Mouse (Mus musculus) frontal cortex, adult (tissue): ENCODE results near the gene Atp11c.

Experiments used
- ATAC-seq: cut with Nextera tagmentation; 2 replicates; pipeline ENCODE4 v1.9.2; 2017; ENCODE audit warnings: mild to moderate bottlenecking, moderate library complexity, mixed read lengths; ENCODE audit not compliant: low TSS enrichment

Atp11c gene

DNA sequence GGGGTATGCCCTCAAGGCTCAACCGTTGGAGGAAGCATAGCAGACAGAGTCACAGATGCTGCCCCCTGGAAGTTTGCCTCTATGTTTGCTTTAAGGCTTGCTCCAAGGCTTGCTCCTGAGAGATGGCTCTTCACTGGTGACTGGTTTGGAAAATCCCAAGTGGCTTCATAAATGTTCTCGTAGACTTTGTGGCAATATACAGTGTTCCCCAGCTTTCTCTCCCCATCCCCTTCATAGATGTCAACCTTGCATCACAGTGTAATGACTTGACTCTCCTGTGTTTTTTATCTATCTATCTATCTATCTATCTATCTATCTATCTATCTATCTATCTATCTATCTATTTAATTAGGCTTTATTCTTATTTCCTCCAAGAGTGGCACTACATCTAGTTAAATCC is at the start of gene Atp11c:
Atp11c (minus strand) TSS at position 101 of the 400 bp plus-strand sequence.
- ATAC-seq = no peak

DNA sequence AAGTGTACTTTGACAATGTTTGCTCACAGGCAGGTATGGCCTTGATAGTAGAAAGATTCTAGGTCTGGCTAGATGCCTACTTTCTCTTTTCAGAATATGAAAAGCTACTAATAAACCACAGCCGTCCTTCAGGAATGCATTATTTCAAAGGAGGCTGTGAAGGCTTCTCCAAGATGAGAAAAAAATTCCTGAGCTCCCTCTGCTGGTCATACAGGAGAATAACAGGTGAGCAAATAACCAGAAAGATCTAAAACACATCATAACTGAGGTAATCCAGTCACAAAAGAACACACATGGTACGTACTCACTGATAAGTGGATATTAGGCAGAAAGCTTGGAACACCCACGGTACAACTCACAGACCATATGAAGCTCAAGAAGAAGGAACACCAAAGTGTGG is 16.7 kb upstream of the Atp11c start:
- peak; percentile 77 for ATAC-seq

DNA sequence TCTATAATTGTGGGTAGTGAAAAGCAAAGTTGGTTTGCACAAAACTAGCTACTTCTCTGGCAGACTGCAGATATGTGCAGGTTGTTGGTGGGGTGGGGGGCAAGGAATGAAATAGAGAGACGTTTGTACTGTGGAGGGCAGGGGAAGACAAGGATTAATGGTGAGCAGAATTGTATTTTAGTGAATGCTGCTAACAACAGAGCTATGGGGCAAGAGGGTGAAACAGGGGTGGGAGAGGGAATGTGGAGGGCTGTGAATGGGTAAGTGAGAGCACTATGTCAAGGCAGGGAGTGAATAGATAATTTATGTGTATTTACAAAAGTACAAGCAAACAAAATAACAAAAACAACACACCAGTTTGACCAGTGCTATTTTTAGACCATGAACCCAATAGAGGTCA is 22.0 kb downstream of the Atp11c start:
- no peak for ATAC-seq

DNA sequence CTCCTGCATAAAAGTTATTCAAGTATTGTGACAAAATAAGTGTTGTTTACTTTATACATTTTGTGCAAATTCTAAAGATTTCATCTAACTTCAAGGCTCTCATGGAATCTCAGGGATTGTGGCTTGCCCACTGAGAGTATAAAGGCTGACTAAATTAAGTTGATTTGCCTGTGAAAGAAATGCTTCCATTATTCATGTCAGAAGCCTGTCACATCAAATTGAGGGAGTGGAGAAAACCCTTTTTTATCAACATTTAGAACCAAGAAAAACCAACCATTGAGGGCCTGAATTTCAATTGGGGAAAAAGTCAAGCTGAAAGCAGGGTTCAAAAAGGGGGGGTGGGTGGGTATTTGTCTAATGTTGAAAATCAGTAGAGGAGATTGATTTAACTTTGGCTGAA is 23.5 kb downstream of the Atp11c start:
- ATAC-seq = no peak

DNA sequence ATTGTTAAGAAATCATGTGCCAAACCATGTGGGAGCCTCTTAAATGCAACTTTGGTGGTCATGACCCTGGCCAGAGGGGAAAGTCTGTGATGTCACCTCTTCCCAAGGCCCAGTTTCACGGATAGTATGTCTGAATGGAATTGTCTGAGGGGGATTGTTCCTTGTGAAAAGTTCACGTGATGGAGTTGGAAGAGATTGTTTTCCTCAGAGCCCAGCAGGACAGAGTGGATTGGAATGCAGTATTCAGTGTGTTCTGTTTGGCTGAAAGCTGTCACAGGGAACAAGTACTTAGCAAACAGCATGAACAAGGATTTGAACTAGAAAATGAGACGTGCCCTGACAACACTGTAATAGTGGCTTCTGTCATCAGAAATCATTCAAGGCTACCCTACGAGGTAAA is 37.3 kb downstream of the Atp11c start:
- no peak for ATAC-seq

DNA sequence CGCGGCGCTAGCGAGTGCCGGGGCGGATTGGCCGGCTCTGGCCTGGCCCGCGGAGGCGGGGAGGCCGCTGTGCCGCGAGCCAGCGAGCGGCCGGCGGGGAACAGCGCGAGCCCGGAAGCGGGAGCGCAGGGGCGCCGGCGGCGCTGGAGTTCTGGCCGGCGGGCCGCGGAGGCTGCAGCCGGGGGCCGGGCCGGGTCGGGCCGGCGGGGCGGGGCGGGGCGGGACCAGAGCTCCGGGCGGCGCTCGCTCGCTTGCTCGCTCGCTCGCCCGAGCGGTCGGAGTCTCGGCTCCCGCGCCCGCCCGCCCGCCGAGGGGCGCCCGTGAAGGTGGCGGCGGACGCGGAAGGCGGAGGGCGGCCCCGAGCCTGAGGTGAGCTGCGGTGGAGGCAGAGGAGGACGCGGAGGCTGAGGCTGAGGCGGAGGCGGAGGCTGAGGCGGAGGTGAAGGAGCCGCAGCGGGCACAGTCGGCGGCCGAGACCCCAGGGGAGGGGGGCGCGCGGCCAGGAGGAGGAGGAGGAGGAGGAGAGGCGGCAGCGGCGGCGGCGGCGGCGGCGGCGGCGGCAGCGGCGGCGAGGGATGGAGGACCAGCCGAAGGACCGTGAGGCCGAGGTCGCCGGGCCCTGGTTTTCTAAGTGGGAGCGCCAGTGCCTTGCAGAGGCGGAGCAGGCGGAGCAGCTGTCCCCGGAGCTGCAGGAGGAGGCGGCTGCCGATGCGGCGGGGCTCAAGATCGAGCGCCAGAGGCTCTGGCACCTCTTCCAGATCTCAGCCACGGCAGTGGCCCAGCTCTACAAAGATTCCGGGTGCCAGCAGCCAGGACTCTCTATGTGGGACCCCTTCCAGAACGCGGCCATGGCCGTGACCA is 44.8 kb downstream of the Atp11c start:
- peak; percentile 87 for ATAC-seq

DNA sequence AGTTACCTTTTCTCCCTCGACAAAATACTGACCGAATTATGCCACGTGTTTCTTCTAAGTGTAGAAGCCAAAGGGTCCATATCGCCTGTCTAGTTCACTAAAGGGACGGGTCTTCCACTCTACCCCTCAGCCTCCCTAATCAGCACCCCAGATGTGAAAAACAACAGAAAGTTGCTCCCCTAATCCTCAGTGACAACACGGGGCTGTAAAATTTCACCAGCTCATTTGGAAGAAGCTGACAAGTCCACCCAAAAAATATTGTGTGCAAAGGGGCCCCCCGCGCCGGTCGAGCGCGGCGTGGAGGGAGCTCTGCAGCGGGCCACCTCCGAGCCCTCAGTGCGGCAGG is 45.4 kb downstream of the Atp11c start:
- ATAC-seq = no peak

DNA sequence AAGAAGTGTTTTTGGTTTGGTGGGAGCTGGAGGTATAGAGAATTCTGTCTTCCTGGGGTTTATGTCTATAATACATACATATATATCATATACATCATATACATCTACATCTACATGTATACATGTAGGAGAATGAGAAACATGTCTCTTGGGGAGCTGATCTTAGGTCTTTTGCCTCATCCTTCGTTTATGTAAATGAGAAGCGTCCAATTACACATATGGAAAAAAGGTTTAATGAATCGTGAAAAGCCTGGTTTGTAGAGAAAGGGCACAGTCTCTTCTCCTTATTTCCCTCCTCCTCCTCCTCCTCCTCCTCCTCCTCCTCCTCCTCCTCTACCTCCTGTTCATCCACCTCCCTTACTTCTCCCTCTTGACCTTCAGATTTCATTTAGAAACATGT is 46.6 kb downstream of the Atp11c start:
- ATAC-seq = no peak

DNA sequence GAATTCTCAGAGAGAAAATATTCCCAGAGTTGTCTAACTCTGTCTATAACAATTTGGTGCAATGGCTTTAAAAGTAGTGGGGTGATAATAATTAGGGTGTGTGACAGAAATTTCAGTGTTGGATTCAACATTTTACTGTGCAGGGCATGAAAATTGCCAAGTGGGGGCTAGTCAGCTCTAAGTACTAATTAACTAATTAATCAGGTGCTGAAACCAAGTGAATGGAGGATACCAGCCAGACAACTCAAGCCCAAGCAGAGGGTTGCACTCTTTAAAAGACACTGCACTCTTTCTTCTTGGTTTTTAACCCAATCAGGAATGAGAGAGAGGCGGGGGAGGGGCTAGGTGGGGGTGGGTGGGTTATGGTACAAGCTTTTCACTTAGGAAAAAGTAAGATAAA is 47.1 kb downstream of the Atp11c start:
- no peak for ATAC-seq

DNA sequence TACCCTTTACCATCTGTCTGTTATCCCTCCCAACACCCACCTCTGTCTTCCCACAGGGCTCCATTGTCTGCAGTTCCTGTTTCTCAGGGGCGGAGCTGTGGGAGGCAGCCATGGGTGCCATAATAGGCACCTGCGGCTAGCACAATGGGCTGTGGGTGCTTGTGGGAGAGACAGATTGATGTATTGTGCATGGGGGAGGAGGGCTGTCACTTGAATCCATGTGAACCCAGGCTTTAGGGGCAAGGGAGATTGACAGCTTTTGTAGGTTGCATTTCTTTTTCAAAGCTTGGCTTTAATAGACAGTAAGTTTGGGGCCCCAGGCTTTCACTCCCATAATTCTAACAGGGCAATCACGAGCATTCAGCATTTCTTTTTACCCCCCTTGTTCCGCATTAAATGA is 48.4 kb downstream of the Atp11c start:
- no peak for ATAC-seq

DNA sequence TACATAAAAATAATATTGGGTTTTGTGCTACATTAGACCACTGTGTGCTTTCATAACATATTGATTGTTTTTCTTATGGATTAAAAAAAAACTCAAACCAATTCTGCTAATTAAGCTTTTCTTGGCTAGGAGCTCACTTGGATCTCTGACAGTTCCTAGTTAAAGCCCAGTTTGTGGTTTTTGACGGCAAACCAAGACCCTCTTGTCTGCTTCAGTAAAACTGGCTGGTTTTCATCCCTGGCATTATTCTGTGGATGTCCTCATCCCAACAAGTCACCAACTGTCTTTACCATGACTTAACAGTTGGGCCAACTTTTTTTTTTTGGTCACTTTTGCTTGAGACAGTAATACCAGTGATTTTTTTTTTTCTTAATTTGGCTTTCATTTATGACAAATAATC is 49.6 kb downstream of the Atp11c start:
- no peak for ATAC-seq

DNA sequence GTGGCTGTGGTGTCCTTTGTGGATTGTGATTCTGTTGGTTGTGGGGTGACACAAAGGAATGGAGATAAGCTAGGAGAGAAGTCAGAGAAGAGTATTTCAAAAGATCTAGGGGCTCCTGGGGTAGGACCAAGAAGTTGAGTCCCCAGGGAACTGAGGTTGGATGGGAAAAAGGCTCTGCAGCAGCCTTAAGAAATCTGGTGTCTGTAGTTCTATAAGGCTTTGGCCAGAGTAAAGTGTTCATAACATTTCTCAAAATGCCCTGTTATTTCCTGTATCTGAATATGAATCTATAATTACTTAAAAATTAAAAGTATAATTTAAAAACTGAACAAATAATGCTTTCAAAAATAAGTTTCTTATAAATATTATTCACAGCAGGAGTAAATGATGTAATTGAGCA is 53.3 kb downstream of the Atp11c start, which contains the start of gene Gm7073:
Gm7073 (minus strand) TSS at position 101 of the 400 bp plus-strand sequence.
- no peak for ATAC-seq

DNA sequence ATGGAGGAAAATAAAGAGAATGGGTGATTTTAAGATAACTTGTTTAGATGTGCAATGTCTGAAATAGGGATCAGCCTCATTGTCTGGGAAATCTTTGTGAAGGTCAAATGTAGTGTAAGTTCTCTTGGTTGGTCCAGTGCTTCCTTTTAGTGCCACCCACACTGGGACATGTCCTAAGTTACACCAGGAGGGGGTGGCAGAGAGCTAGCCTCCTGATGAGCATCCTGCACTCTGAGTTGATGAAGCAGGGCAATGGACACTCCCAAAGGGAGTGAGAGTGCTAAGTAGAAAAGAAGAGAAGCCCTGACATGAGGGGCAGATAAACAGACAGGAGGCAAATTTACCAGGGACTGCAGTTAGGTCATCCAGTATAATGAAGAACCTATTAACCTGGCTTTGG is 88.5 kb downstream of the Atp11c start:
- ATAC-seq = peak; percentile 90

DNA sequence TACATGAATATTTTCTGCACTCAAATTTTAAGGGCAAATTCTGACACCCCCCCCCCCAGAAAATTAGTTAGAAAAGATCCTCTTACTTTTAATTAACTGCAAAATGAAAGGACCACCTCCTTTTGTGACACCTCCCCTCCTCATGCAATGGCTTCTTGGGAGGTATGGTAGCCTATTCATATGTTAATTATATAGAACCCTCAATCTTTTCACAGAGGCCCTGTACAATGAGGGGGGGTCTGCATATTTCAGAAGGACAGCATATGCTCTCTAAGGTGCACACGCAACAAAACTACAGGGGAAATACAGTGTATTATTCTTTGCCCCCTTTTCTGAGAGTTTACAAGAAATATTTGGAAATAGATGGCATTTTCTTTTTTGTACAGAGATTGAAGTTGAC is 94.7 kb downstream of the Atp11c start:
- ATAC-seq = no peak

DNA sequence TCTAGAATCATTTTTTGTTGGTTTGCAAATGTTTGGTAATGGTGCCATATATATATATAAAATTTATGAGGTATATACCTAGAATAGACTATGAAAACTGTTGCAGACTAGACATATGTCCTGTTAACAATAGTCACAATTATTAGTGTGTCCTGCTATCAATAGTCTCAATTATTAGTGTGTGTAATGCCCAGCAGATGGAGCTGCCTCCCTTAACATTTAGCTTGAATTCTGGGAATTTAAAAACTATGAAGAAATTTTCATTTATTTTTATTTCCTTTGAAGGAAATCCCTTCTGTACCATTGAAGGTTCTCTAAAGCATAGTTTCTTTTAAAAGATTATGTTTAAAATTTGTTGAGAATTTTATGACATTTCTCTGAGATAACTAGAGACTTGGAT is 97.2 kb downstream of the Atp11c start:
- ATAC-seq = no peak

DNA sequence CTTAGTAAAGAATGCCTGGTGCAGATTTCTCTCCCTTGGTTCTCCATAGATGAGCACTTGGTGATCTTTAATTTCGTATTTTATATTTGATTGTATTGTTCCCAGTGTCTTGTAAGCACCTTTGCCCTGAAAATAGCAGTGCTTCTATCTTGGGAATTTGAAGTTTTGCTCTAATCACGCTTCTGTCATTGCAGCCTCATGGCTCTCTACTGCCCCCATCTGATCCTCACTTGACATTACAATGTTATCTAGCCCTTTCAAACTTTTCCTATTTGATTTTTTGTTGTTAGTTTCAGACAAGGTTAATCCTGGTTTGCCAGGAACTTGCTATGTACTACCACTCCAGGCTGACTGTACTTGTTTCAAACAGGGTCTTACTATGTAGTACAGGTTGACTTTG is 128.7 kb downstream of the Atp11c start:
- ATAC-seq = no peak

DNA sequence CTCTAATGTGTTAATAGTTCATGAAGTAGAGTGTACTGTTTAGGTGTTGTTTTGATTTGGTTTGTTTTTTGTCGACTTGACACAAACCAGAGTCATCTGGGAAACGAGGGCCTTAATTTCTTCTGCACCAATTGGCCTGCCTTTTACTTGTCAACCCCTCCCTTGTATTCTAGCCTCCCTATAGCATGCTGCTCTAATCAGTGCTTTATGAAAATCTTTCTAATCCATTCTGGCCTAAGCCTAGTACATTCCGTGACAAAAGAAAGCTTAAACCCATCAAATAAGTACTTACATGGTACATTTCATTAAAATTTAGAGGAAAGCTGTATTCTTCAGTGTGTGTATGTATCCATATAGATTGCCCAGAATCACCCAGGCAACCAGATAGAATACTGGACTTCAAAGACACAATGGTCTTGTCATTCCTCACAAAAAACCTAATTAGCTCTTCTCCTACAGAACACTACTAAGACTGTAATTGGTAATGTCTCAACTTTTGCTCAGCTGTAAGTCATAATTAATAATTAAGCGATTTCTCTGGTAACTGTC is 177.9 kb downstream of the Atp11c start:
- ATAC-seq = no peak

DNA sequence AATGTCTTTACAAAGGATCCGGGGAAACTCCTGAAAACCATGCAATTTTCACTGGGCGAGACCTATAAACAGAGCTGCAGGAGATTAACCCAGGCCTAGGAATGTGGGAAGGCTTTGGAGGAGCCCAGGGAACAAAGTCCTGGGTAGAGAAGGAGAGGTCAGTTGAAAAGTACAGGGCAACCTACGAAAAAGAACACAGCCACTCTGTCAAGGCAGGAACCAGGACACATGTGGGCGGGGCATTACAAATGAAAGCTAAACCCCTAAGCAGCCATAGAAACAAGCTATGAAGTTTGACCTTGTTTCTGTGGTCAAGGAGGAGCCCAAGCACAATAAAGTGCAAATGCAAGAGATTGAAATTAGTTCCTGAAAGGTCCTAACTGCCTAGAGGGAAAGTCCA is 186.8 kb downstream of the Atp11c start:
- no peak for ATAC-seq

DNA sequence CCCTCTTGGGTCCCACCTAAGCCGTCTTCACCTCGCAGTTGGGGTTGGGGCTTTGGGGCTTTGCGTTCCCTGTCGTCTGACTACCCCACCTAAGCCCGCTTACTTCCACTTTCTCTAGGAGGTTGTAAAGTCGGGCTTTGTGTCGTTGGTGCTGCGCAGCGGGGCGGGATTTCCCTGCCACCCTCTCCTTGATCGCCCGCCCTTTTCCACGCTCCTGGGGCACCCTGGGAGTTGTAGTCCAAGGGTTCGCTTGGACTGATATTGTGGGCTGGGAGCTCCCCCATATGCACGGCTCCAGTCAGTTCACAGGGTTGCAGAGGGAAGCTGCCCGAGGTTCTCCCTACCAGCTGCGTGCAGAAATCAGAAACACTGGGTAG is 187.8 kb downstream of the Atp11c start:
- peak; percentile 96 for ATAC-seq

DNA sequence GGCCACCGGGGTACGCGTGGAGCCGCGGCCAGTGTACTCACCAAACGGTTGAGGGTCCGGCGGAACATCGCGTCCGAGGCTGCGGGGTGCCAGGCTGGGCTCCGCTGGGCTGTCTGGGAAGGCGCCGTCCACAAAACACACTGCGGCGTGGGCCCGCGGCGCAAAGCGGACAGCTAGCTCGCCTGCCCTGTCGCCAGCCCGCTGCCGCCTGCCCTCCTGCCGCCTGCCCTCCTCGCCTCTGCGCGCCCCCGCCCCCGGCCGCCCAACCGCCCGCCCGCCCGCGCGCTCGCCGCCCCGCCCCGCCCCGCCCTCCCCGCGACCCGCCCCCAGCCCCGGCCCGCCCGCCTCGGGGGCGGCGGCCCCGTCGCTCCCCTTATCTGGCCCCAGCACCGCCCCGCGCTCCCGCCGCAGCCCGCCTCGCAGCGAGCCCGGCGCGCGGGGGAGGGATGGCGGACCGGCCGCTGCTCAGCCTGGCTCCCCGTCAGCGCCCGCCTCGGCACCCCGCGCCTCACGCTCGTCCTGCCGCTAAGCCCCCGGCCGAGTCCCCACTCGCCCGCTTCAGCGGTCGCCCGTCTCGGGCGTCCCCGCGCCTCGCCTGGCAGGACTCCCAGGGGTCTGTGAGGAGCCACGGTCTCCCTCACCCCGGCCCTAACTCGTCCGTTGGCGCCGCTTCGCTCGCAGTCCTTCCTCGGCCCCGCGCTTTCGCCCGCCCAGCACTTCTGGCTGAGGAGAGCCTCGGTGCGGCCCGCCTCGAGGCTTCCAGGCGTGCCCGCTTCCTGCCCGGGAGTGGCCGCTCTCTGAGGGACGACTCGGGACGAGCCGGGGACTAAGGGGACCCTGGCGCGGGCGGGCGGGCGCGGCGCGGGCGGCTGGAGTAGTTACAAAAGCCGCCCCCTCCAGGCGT is 188.5 kb downstream of the Atp11c start:
- peak; percentile 71 for ATAC-seq

DNA sequence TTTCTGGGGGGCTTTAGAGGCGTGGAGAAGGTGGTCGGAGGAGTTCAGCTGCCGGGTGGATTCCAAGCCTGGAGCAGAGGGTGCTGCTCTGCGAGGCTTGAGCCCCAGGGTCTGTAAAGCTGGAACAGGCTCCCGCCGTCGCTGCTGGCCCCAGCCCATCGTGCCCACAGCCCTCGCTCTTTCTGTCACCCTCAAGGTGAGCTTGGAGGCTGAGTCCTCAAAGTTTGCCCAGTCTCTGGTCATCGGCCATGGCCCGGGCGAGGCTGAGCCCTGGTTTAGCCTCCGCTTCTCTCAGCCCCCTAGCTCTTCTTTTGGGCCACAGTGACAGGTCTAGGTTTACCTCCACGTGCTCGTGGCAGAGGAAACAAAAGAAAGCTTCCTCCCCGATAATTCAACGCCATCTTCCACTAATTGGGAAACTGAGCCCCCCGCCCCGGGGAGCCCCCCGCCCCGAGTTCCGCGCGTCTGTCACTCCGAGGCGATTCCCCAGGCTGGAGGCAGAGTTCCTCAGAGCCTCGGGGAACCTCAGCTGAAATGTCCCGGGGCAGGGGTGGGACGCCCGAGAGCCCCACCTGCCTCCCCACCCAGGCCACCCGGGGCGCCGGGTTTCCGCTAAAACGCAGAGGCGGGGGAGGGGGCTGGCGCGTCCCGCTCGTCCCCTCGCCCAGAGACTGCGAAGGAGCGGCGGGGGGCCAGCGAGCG is 189.3 kb downstream of the Atp11c start:
- no peak for ATAC-seq

DNA sequence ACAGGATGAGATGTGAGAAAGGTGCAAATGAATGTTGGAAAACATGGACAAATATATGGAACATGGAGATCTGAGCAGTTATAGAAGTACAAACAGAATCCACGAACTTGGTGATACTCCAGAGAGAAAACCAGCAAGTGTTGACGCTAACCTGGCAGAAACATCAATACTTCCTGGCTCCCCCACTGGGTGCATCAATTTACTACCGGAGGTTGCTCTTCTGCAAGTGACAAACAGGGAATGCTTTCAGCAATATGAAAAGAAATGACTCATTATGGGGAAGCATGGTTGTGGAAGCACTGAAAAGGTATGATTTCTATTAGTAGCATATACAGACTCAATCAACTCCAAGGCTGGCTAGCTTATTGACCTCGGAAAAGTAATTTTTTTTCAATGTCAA is 198.2 kb downstream of the Atp11c start:
- ATAC-seq = no peak
